Mouse (Mus musculus): ENCODE measurements at regions not wholly inside any gene's neighbourhood (a gene's known extent, or its start where the extent isn't known, plus 50 kb on each side); places are given as distances from the start of the nearest gene placed in this dataset.

DNA sequence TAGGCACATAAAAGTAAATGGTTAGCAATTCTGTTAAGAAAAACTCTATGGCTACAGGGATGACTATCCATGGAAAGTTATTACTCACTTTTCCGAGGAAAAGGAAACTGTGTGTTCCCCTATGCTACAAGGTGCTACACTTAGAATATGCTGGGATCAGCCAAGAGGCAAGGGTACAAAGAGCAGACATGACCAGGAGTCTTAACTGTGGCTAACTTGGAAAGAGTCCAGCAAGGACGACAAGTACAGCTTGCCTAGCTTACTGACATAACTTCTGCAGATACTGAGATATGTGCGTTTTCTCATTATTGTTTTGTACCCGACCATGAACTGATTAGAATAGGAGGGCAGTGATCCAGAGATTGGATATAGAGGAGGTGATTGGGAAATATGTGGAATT lies 296.4 kb downstream of the Gm16223 start:
- DNase-seq (ENCODE audit: low read depth), result no peak

DNA sequence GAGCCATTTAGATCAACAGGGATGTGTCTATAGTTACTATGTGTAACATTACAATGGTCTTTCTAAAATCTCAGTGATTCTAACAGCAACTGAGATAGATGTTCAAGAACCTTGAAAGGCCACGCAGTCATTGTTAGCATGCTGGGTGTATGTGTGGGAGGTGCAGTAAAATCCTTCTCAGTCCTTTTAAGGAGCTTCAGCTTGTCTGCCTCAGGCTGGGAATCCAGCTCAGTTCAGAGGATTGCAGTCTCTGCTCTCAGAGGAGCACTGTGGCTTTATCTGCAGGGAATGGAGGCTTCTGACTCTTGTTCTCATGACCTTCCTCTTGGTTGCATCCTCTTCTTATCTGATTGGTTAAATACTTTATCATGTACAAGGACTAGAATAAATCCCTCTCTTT lies 320.2 kb downstream of the Gm16223 start:
- DNase-seq (ENCODE audit: low read depth), result no peak

DNA sequence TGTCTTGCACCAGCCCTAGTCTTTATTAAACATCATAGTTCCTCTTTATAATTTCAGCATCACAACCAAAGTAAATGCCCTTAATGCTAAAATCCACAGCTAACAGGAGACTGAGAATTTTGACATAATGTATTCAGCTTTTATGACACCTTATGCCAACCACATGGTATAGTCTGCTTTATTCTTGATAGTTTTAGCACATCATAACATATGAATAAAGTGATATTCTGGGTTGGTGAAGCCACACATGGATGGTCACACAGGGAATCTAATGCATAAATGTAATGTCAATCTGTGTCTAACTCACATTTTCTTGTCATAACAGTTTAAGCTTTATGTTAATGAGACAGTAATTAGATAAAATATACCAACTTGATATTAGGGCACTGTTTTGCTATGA lies 328.9 kb downstream of the Gm16223 start:
- DNase-seq (ENCODE audit: low read depth), result no peak

- no peak for DNase-seq (ENCODE audit: low read depth)
These were observed 342.2 kb downstream of the Gm16223 start for GRCm38 (mm10) chr5:42409981-42410380.

DNA sequence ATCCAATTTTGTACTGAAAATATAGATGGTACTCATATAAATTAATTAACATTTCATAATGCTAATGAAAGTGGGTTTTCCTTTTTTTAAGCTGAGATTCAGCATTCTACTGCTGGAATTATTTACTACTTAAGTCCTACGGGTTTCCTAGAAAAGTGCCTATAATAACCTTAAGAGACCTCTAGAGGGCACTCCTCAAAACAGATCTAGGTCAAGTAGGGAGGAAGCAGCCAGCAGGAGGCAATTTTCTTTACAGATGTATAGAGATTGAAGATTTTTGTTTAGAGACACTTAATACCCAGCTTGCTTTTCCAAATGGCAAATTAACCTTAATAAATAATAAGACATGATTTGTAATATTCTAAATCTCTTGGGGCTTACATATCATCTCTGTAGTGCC lies 344.5 kb downstream of the Gm16223 start:
- DNase-seq (ENCODE audit: low read depth), result peak; percentile 12

DNA sequence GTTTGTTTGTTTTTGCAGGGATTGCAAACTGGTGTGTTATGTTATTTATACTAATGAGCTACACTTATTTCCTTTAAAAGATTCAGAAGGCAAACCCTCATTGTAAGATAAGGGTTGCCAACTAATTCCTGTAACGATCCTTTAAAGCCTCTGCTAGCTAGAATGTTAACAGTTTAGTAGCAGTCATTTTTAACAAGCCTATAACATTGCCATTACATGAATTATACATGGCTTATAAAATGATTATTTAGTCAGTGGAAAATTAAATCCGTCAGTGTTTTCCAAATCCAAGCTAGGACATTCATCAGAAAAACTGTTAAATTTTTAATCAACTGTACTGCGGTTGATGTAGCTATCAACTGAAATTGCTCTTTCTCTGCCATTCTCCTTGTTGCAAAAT lies 358.1 kb downstream of the Gm16223 start:
- DNase-seq (ENCODE audit: low read depth), result no peak

DNA sequence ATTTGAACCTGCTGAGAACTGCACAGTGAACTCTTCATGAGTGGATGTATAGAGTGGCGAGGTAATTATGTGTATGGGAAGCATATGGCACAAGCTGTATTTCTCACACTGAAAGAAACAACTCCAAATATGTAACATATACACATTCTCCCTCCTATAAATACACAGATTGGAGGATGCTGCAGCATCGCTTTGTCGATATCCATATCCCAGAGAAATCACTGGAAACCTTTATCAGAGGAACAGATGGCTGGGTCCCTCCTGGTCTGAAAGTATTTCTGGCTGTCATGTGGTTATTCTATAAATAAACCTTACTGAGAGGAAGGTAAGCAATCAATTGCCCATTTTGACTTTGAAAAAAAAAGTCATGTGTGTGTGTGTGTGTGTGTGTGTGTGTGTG lies 365.4 kb downstream of the Gm16223 start:
- no peak for DNase-seq (ENCODE audit: low read depth)

DNA sequence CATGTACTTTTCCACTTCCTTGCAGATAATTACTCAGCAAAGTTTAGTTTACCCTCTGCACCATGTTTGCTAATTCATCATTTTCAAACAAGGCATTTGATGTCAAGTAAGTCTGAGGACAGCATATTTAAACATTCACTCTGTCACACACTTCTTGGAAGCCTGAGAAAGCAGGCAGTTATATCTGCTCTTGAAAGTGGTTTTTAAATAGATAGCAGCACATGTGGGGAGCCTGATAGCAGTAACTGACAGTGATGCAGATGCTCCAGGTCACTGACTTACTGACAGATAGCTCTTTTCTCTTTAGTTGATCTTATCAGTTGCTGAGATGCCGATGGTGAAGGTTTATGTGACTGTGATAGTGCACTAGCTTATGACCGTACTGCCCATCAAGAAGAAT lies 380.9 kb downstream of the Gm16223 start:
- no peak for DNase-seq (ENCODE audit: low read depth)

- peak; percentile 8 for DNase-seq (ENCODE audit: low read depth)
These were observed 381.8 kb downstream of the Gm16223 start for GRCm38 (mm10) chr5:42449581-42449980.

- DNase-seq (ENCODE audit: low read depth), result no peak
These were observed 385.9 kb downstream of the Gm16223 start for GRCm38 (mm10) chr5:42453707-42454106.

DNA sequence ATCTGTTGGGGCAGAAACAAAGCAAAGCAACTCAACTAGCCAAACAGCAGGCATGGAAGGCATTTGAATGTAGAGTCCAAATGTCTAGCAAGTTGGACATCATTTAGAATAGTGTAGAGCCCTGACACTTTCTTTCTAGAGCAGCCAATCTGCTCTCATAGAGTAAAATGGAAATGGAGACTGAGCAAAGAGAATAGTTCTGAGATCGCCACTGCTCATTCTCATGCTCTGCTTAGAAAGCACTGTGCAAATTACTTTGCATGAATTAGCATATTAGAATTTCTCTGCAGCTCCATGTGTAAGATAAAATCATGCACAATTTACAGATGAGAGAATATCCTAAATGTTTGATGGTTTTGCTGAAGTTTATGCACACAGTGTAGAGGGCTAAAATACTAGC lies 393.4 kb downstream of the Gm16223 start:
- DNase-seq (ENCODE audit: low read depth), result no peak

GRCm38 (mm10) chr5:42464814-42465213 lies 397.1 kb downstream of the Gm16223 start:
- DNase-seq (ENCODE audit: low read depth), result no peak

DNA sequence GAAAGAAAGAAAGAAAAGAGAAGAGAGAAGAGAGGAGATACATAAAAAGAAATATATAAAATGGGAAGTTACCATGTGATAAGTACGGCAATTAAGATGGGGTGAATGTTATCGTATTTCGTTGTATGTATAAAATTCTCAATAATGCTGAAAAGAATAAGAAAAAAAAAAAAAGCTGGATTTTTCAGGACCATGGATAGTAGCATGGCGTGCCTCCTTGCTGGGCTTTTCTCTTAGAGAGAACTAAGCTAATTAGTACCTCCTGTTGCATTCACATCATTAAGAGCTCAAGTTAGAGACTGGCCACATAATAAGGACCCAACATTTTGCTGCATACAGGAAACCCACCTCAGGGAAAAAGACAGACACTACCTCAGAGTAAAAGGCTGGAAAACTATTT lies 405.7 kb downstream of the Gm16223 start:
- DNase-seq (ENCODE audit: low read depth), result no peak

DNA sequence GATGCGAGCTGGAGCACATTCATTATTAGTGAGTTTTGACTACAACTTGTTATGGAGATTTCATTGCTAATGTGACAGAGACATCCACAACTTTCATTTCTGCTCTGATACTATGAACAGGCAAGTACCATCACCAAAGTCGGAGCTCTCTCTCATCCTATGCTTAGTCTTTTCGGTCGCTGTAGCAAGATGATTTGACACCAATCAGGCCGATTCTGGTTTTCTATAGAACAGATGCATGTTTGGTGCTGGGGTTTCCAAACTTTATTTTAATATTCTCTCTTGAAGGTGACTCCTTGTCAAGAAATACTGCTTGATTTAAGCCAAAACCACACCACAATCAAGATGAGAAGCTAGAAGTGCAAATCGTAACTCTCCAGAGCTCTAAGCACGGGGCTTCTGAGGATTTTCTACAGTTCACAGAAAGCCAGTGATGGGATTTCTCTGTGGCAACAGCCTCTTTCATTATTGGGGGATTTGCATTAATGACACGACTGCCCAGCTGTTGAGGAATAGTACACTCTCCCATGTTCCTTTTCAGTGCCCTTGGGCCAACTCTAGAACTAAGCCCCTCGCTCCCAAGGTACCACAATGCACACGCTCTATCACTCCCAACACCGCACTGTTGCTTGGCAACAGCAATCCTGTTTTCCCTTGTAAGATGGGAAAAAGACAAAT lies 434.5 kb downstream of the Gm16223 start:
- DNase-seq (ENCODE audit: low read depth), result no peak

- no peak for DNase-seq (ENCODE audit: low read depth)
These were observed 435.0 kb downstream of the Gm16223 start for GRCm38 (mm10) chr5:42502802-42503136.

DNA sequence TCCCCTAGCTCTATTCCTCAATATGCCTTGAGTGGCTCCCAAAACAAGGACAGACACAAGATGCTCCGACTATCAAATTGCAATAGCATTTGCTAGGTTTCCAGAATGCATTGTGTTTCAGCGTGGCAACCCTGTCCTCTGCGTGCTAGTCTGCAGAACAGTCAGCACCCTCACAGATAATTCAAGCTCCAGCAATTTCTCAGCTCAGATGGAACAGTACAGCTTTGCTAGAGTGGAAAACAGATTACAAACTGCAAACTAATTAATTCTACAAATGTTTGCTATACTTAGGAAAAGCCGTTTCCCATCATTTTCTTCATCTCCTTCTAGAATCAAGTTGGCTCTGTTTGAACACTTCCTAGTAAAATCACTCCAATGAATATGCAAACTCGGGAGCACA lies 441.4 kb downstream of the Gm16223 start:
- DNase-seq (ENCODE audit: low read depth), result no peak

DNA sequence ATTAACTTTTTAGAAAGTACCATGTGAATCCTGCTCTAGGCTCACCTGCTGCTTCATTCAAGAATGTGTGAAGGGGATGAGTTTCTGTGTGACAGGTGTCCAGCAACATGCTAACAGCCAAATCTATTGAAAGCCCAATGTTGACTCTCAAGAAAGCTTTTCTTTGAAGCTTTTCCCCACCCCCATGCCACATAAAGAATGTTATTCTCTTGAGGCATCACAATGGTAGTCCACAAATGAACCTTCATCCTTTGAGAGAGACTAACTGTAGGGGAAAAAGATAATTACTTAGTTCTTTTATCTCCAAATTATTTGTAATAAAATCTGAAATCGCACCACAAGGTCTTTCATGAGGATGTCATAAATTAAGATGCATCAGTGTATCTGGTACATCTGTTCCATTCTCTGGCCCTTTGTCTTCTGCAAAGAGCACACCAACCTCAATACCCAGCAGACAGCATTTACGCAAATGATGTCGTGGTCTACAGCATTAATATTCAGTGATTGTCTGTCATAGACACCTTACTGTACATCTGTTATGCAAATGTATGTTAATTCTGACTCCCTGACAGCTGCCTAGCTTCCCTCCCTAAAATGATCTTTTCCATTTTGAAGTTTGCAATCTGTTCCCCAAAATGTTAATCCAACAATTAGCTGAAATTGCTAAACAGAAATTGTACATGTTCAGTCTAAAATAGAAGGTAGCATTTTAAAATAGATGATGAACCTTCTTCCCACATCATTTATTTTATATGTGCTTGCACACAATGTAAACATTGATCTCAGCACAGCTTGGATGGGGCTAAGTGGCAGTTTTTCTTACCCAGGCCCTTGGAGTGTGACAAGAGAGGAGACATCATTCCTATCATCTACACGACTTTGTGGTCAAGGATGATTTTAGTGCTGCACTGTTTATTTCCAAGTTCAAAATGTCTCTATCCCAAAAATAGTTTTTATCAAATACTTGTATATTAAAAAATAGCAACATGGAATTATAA lies 455.7 kb downstream of the Gm16223 start:
- no peak for DNase-seq (ENCODE audit: low read depth)

- DNase-seq (ENCODE audit: low read depth), result no peak
These were observed 457.7 kb downstream of the Gm16223 start for GRCm38 (mm10) chr5:42525431-42525830.

- no peak for DNase-seq (ENCODE audit: low read depth)
These were observed 492.8 kb downstream of the Gm16223 start for GRCm38 (mm10) chr5:42560537-42560936.

GRCm38 (mm10) chr5:42563406-42563805 lies 495.6 kb downstream of the Gm16223 start:
- no peak for DNase-seq (ENCODE audit: low read depth)

DNA sequence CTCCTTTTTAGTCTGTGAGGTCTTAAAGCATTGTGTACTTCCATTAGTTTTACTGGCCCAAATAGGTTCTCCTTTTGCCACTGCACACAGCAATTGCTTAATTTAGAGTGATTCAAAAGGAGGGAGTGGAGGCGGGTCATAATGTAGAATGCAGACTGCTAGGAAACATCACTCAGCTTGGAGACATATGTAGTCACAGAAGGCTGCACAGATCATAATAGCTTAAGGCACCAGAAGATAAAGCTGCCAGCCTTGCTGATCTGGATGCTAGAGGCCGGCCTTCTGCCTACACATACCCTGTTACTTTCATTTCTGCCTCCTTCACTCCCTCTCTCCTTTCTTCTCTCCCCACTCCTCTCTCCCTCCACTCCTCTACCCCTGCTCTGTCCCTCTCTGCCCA lies 508.2 kb downstream of the Gm16223 start:
- no peak for DNase-seq (ENCODE audit: low read depth)

DNA sequence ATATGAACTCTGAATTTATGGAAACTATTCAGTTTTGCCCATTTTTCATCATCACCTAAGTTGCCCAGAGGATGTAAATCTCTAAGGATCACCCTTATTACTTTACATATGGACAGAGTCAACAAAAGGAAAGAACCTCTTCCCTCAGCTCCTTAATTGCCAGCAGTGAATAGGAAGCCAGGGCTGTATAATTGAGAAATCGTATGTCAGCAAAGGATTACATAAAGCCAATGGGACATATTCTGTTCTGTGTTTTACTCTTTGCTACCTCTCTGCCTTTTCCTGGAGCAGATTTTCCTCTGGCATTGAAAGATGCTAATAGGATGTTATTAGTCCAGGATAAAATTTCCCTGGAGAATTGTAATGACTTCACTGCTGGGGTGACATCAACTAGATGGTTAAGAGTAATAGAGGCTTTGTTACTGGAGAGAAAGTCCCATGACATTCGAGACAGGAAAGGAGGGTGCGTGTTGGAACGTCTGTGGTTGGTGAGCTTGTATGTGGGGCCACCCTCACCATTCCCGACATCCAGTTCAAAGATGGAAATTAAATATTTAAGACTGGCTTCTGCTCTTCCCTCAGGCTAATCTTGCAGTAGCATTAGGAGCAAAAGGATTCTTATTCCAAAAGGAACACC lies 510.6 kb downstream of the Gm16223 start:
- DNase-seq (ENCODE audit: low read depth), result no peak

GRCm38 (mm10) chr5:42620698-42621097 lies 552.9 kb downstream of the Gm16223 start:
- DNase-seq (ENCODE audit: low read depth), result no peak
